Mouse (Mus musculus): ENCODE data around the gene Gmppa.

Gene Gmppa

GRCm38 (mm10) chr1:75423780-75424390, 11.8 kb upstream of the Gmppa start:
- no peak for DNase-seq (ENCODE audit: low spot score)

- DNase-seq (ENCODE audit: low spot score) = no peak
These were observed 9.8 kb upstream of the Gmppa start for GRCm38 (mm10) chr1:75425796-75426471.

- DNase-seq (ENCODE audit: low spot score) = no peak
These were observed 3.1 kb downstream of the Gmppa start for GRCm38 (mm10) chr1:75438782-75439181.

- no peak for DNase-seq (ENCODE audit: low spot score)
These were observed 4.9 kb downstream of the Gmppa start for GRCm38 (mm10) chr1:75440661-75441060.

GRCm38 (mm10) chr1:75441471-75441996, 5.8 kb downstream of the Gmppa start:
- no peak for DNase-seq (ENCODE audit: low spot score)

GRCm38 (mm10) chr1:75442171-75442570, 6.4 kb downstream of the Gmppa start:
- DNase-seq (ENCODE audit: low spot score) = no peak

- no peak for DNase-seq (ENCODE audit: low spot score)
These were observed 7.1 kb downstream of the Gmppa start for GRCm38 (mm10) chr1:75442811-75443210.

GRCm38 (mm10) chr1:75443247-75444024, 7.7 kb downstream of the Gmppa start:
- no peak for DNase-seq (ENCODE audit: low spot score)

- no peak for DNase-seq (ENCODE audit: low spot score)
These were observed 8.5 kb downstream of the Gmppa start for GRCm38 (mm10) chr1:75444208-75444607.

GRCm38 (mm10) chr1:75445141-75445701, 9.5 kb downstream of the Gmppa start:
- DNase-seq (ENCODE audit: low spot score) = no peak

GRCm38 (mm10) chr1:75445751-75446611, 10.3 kb downstream of the Gmppa start:
- peak; percentile 75 for DNase-seq (ENCODE audit: low spot score)

- DNase-seq (ENCODE audit: low spot score) = no peak
These were observed 10.9 kb downstream of the Gmppa start for GRCm38 (mm10) chr1:75446656-75447055.

GRCm38 (mm10) chr1:75447265-75448051, 11.7 kb downstream of the Gmppa start:
- no peak for DNase-seq (ENCODE audit: low spot score)

- DNase-seq (ENCODE audit: low spot score) = no peak
These were observed 12.3 kb downstream of the Gmppa start for GRCm38 (mm10) chr1:75448052-75448431.

GRCm38 (mm10) chr1:75448937-75449336, 13.2 kb downstream of the Gmppa start:
- no peak for DNase-seq (ENCODE audit: low spot score)

- DNase-seq (ENCODE audit: low spot score) = no peak
These were observed 13.8 kb downstream of the Gmppa start for GRCm38 (mm10) chr1:75449377-75450135.

GRCm38 (mm10) chr1:75450314-75451005, 14.7 kb downstream of the Gmppa start, which contains the start of gene Asic4:
Gene Asic4 (plus strand): TSS chr1:75450436.
- no peak for DNase-seq (ENCODE audit: low spot score)

- DNase-seq (ENCODE audit: low spot score) = no peak
These were observed 16.2 kb downstream of the Gmppa start for GRCm38 (mm10) chr1:75451900-75452299.

- DNase-seq (ENCODE audit: low spot score) = no peak
These were observed 19.7 kb downstream of the Gmppa start for GRCm38 (mm10) chr1:75455433-75455832.
